Mouse (Mus musculus): ENCODE measurements at regions not wholly inside any gene's neighbourhood (a gene's known extent, or its start where the extent isn't known, plus 50 kb on each side); places are given as distances from the start of the nearest gene placed in this dataset.

DNA sequence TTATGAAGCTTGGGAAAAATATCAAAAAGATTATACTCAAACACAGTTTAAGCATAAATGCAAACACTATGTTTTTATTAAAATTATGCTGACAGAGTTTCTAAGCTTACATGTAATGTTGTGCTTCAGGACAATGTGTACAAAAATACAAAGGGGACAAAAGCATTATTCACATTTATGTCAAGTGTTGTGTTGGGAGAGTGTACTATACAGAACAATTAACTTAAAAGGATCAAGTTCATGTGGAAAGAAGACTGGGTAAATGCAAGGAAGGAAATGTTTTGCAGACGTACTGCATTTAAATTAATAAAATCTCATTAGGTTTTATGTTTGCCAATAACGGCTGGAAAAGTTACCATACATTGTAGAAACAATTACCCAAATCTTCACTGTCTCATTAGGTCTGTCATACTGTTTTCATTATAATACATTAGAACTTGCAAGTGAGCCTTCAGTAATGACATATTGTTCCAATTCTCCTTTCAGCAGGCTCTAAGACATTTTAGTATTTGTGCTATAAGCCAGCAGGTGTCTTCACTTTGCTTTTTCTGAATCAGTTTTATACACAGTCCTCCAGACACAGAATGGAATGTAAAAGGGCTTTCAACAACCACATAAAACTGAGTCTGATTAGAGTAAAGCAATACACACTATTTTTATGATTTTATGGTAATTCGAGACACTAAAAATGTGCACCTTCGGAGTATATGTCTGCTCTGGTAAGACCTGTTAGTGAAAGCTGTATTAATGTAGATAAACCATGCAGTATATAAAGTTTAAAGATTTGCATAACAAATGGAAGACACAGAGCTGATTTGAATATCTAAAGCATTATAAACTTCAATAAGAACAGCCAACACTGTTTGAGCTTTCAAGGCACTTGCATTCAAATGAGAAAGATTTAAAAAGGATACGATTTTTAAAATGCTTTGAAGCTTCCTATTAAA is 567.7 kb upstream of the Klhl1 start:
- no peaks in the 10 kb centered on the region for H3K9me3 ChIP-seq (ENCODE audit: control insufficient read depth, low read length)
- H3K4me2 ChIP-seq: no peak overlapping the region
- DNase-seq (ENCODE audit: low spot score) (no peak), ATAC-seq (replicated peaks; ENCODE audit: low FRiP score) (no peak)
- H3K9ac ChIP-seq (ENCODE audit: low read depth, low read length): no peak overlapping the region
- H3K4me3 ChIP-seq (ENCODE audit: low read depth, low read length): no peak overlapping the region
- no peaks in the 10 kb centered on the region for H3K4me1 ChIP-seq (replicated peaks; ENCODE audit: control insufficient read depth, insufficient read depth, low read length)
- no peaks in the 10 kb centered on the region for H3K36me3 ChIP-seq (ENCODE audit: control insufficient read depth, insufficient read depth, low read length)
- no peaks in the 10 kb centered on the region for H3K27me3 ChIP-seq (replicated peaks; ENCODE audit: control insufficient read depth, insufficient read depth, low read length)
- 81% methylated on average over 5 of the region's 5 CpGs for WGBS
- H3K27ac ChIP-seq (ENCODE audit: low read depth, low read length): no peak overlapping the region

DNA sequence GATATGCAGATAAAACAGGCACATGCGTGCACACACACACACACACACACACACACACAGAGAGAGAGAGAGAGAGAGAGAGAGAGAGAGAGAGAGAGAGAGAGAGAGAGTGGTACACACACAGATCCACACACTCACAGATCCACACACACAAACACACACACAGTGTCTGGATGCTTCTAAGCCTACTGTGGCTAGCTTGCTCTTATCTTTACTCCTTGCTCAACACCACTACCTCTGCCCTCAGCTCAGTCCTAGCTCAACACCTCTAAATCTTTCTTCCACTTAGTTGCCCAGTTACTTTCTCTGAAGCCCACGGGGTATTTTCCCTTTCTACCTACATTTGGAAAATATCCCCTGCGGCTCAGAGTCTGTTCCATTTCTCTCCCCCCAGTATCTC is 555.9 kb upstream of the Klhl1 start:
- WGBS: 62% methylated on average over 3 of the region's 3 CpGs
- Histone ChIP-seq H3K27ac (ENCODE audit: low read depth, low read length) (no peak overlapping the region), H3K4me3 (ENCODE audit: low read depth, low read length) (no peak overlapping the region), H3K9ac (ENCODE audit: low read depth, low read length) (no peak overlapping the region), H3K4me2 (no peak overlapping the region), H3K27me3 (replicated peaks; ENCODE audit: control insufficient read depth, insufficient read depth, low read length) (no peaks in the 10 kb centered on the region), H3K9me3 (ENCODE audit: control insufficient read depth, low read length) (no peaks in the 10 kb centered on the region), H3K4me1 (replicated peaks; ENCODE audit: control insufficient read depth, insufficient read depth, low read length) (no peaks in the 10 kb centered on the region), H3K36me3 (ENCODE audit: control insufficient read depth, insufficient read depth, low read length) (no peaks in the 10 kb centered on the region)
- ATAC-seq (replicated peaks; ENCODE audit: low FRiP score) (no peak), DNase-seq (ENCODE audit: low spot score) (no peak)

DNA sequence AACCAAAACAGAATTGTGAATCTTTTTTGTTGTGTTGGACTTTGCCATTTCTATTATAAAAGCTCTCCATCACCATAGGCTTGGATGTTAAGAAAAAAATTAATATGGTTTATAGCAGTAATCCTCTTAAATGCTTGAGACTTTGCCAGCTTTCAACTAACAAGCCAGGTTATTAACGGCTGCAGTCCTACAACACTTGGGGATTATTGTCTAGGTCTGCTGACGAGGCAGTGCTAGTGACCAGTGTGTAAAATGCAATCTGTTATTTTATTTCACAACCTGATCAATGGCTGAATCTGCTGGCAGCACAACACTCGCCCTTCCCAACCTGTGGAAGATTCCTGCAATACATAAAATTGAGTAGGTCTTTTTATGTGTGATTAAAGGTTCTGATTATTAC is 549.9 kb upstream of the Klhl1 start:
- 65% methylated on average over 3 of the region's 3 CpGs for WGBS
- no peak overlapping the region for H3K9ac ChIP-seq (ENCODE audit: low read depth, low read length)
- H3K27me3 ChIP-seq (replicated peaks; ENCODE audit: control insufficient read depth, insufficient read depth, low read length): no peaks in the 10 kb centered on the region
- no peak overlapping the region for H3K4me2 ChIP-seq
- H3K9me3 ChIP-seq (ENCODE audit: control insufficient read depth, low read length): no peaks in the 10 kb centered on the region
- ATAC-seq (replicated peaks; ENCODE audit: low FRiP score): no peak
- no peak overlapping the region for H3K4me3 ChIP-seq (ENCODE audit: low read depth, low read length)
- H3K27ac ChIP-seq (ENCODE audit: low read depth, low read length): no peak overlapping the region
- no peaks in the 10 kb centered on the region for H3K4me1 ChIP-seq (replicated peaks; ENCODE audit: control insufficient read depth, insufficient read depth, low read length)
- DNase-seq (ENCODE audit: low spot score): no peak
- H3K36me3 ChIP-seq (ENCODE audit: control insufficient read depth, insufficient read depth, low read length): no peaks in the 10 kb centered on the region

DNA sequence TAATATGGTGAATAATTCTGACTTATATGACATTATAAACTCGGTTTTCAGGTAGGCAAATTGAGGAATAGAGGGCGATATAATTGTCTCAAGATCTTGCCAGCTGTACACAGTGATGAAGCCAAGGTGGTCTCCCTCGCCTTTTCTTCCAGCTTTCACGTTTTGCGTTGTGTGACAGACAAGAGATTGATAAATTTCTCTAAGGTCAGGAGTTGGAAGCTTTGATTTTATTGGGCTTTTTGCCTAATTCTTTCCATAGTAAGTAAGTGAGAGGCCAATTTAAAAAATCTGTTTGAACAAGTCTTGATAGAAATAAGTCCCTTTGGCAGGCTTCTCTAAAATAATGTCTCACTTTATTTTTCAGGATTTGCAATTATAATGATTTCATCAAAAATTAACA is 549.4 kb upstream of the Klhl1 start:
- 68% methylated on average over 5 of the region's 5 CpGs for WGBS
- Histone ChIP-seq H3K4me1 (replicated peaks; ENCODE audit: control insufficient read depth, insufficient read depth, low read length) (no peaks in the 10 kb centered on the region), H3K9me3 (ENCODE audit: control insufficient read depth, low read length) (no peaks in the 10 kb centered on the region), H3K27me3 (replicated peaks; ENCODE audit: control insufficient read depth, insufficient read depth, low read length) (no peaks in the 10 kb centered on the region), H3K4me2 (no peak overlapping the region), H3K36me3 (ENCODE audit: control insufficient read depth, insufficient read depth, low read length) (no peaks in the 10 kb centered on the region), H3K9ac (ENCODE audit: low read depth, low read length) (no peak overlapping the region), H3K27ac (ENCODE audit: low read depth, low read length) (no peak overlapping the region), H3K4me3 (ENCODE audit: low read depth, low read length) (no peak overlapping the region)
- ATAC-seq (replicated peaks; ENCODE audit: low FRiP score) (no peak), DNase-seq (ENCODE audit: low spot score) (no peak)

DNA sequence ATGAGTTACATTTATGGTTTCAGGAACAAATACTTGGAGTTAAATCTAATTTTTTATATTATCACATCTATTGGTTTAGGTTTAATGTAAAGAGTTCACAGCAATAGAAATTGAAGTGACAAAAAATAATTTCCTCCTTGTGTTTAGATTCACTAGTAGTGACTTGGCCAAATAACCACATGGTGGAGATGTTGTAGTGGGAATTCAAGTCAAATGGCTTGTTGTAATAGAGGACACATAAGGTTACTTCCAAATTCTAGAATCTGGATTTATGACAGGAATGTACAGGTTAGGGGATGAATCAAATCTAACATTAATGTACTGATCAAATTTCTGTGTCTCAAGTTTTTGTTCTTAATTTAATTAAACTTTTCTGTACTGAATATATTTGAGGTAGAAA is 526.4 kb upstream of the Klhl1 start:
- Histone ChIP-seq H3K27ac (ENCODE audit: low read depth, low read length) (no peak overlapping the region), H3K9me3 (ENCODE audit: control insufficient read depth, low read length) (no peaks in the 10 kb centered on the region), H3K4me2 (no peak overlapping the region), H3K4me1 (replicated peaks; ENCODE audit: control insufficient read depth, insufficient read depth, low read length) (no peaks in the 10 kb centered on the region), H3K9ac (ENCODE audit: low read depth, low read length) (no peak overlapping the region), H3K4me3 (ENCODE audit: low read depth, low read length) (no peak overlapping the region), H3K27me3 (replicated peaks; ENCODE audit: control insufficient read depth, insufficient read depth, low read length) (no peaks in the 10 kb centered on the region), H3K36me3 (ENCODE audit: control insufficient read depth, insufficient read depth, low read length) (no peaks in the 10 kb centered on the region)
- ATAC-seq (replicated peaks; ENCODE audit: low FRiP score) (no peak), DNase-seq (ENCODE audit: low spot score) (no peak)

DNA sequence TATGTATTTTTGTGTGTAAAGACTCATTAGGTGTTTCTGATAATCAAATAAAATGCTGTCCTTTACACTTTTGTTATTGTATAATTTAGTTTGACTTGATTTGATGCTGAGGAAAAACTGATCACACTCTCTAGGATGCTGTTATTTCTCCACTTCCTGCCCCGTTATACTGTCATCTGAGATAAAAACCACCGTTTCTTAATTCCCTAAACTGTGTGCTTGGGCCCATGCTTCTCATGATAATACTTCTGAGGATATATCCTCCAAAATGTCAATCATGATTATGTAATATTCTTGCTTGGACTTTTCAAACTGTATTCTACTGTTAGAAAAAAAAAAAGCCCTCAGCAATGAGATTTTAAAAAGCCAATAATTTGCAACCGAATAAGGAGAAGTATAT is 520.9 kb upstream of the Klhl1 start:
- Histone ChIP-seq H3K4me3 (ENCODE audit: low read depth, low read length) (no peak overlapping the region), H3K27ac (ENCODE audit: low read depth, low read length) (no peak overlapping the region), H3K36me3 (ENCODE audit: control insufficient read depth, insufficient read depth, low read length) (no peaks in the 10 kb centered on the region), H3K9ac (ENCODE audit: low read depth, low read length) (no peak overlapping the region), H3K4me2 (no peak overlapping the region), H3K27me3 (replicated peaks; ENCODE audit: control insufficient read depth, insufficient read depth, low read length) (no peaks in the 10 kb centered on the region), H3K9me3 (ENCODE audit: control insufficient read depth, low read length) (no peaks in the 10 kb centered on the region), H3K4me1 (replicated peaks; ENCODE audit: control insufficient read depth, insufficient read depth, low read length) (no peaks in the 10 kb centered on the region)
- ATAC-seq (replicated peaks; ENCODE audit: low FRiP score) (no peak), DNase-seq (ENCODE audit: low spot score) (no peak)
- 68% methylated on average over 3 of the region's 3 CpGs for WGBS

DNA sequence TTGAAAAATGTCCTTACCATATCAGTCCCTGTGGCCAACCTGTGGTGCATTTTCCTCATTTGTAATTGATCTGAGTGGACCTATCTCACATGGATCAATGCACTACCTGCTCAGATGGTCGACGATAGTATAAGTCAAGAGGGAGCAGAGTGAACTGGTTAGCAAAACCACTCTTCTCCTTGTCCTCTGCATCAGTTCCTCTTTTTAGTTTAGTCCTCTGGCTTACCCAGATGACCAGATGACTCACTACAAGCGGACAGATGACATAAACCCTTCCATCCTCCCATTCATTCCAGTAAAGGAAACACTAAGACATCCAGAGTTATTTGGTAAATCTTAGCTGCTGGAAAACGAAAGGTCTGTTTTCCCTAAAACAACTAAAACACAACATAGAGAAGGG is 509.6 kb upstream of the Klhl1 start:
- DNase-seq (ENCODE audit: low spot score) (no peak), ATAC-seq (replicated peaks; ENCODE audit: low FRiP score) (no peak)
- no peak overlapping the region for H3K4me3 ChIP-seq (ENCODE audit: low read depth, low read length)
- no peaks in the 10 kb centered on the region for H3K27me3 ChIP-seq (replicated peaks; ENCODE audit: control insufficient read depth, insufficient read depth, low read length)
- no peak overlapping the region for H3K4me2 ChIP-seq
- H3K27ac ChIP-seq (ENCODE audit: low read depth, low read length): no peak overlapping the region
- 64% methylated on average over 4 of the region's 4 CpGs for WGBS
- H3K9ac ChIP-seq (ENCODE audit: low read depth, low read length): no peak overlapping the region
- H3K4me1 ChIP-seq (replicated peaks; ENCODE audit: control insufficient read depth, insufficient read depth, low read length): no peaks in the 10 kb centered on the region
- H3K9me3 ChIP-seq (ENCODE audit: control insufficient read depth, low read length): no peaks in the 10 kb centered on the region
- H3K36me3 ChIP-seq (ENCODE audit: control insufficient read depth, insufficient read depth, low read length): no peaks in the 10 kb centered on the region

DNA sequence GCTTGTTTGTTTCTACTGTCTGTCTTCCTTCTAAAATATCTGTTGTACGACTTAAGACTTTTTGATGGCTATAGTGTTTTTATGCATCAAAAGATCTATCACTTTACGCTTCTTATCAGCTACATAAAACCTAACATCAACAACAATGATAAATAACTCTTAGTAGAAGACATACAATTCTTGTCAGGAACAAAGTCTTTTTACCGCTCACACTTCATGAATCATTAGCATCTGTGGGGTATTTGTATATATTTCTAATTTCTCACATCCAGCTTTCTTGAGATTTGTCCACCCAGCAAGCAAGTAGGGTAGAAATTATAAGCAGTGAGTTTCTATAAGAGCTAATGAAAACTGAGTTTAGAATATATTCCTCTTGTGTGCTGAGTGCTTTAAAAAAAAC is 487.4 kb upstream of the Klhl1 start:
- WGBS: 82% methylated on average over 3 of the region's 3 CpGs
- no peaks in the 10 kb centered on the region for H3K27me3 ChIP-seq (replicated peaks; ENCODE audit: control insufficient read depth, insufficient read depth, low read length)
- H3K4me3 ChIP-seq (ENCODE audit: low read depth, low read length): no peak overlapping the region
- no peaks in the 10 kb centered on the region for H3K36me3 ChIP-seq (ENCODE audit: control insufficient read depth, insufficient read depth, low read length)
- H3K4me2 ChIP-seq: no peak overlapping the region
- H3K4me1 ChIP-seq (replicated peaks; ENCODE audit: control insufficient read depth, insufficient read depth, low read length): no peaks in the 10 kb centered on the region
- no peak overlapping the region for H3K27ac ChIP-seq (ENCODE audit: low read depth, low read length)
- DNase-seq (ENCODE audit: low spot score) (no peak), ATAC-seq (replicated peaks; ENCODE audit: low FRiP score) (no peak)
- no peak overlapping the region for H3K9ac ChIP-seq (ENCODE audit: low read depth, low read length)
- H3K9me3 ChIP-seq (ENCODE audit: control insufficient read depth, low read length): no peaks in the 10 kb centered on the region

DNA sequence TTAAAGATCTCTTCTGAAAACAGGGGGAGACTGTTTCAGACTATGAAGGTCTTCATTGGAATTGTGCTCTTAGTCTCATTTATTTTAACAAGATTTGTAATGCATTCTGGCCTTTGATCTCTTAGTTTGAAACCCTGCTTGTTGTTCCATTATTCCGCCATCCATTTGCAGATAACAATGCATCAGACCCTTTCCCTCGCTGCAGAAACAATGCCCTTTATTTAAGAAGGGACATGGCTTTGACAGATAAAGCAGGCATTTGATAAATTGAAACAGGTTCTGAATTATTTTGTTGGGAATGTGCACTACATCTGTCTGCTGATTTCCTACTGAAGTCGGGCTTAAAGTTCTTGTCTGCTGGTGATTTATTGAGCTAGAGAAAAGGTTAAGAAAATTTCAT is 476.2 kb upstream of the Klhl1 start:
- DNase-seq (ENCODE audit: low spot score) (no peak), ATAC-seq (replicated peaks; ENCODE audit: low FRiP score) (no peak)
- H3K36me3 ChIP-seq (ENCODE audit: control insufficient read depth, insufficient read depth, low read length): no peaks in the 10 kb centered on the region
- H3K4me2 ChIP-seq: no peak overlapping the region
- H3K4me3 ChIP-seq (ENCODE audit: low read depth, low read length): no peak overlapping the region
- no peak overlapping the region for H3K27ac ChIP-seq (ENCODE audit: low read depth, low read length)
- WGBS: 46% methylated on average over 3 of the region's 3 CpGs
- H3K27me3 ChIP-seq (replicated peaks; ENCODE audit: control insufficient read depth, insufficient read depth, low read length): no peaks in the 10 kb centered on the region
- H3K4me1 ChIP-seq (replicated peaks; ENCODE audit: control insufficient read depth, insufficient read depth, low read length): no peaks in the 10 kb centered on the region
- no peaks in the 10 kb centered on the region for H3K9me3 ChIP-seq (ENCODE audit: control insufficient read depth, low read length)
- H3K9ac ChIP-seq (ENCODE audit: low read depth, low read length): no peak overlapping the region
